Mouse (Mus musculus): ENCODE measurements around the gene Igf1r. TPM values are rescaled to one million over a fixed set of nuclear protein-coding genes. Genes with fewer than 3 reads are reported as not detected.
A peak's percentile ranks its signal among the peaks of the same experiment; 100 is the strongest.

Igf1r gene
- polyA plus RNA-seq (2015; fragmentation: Nextera tagmentation; extraction: Ambion mirVana): 18.6 and 19.6 TPM in 2 replicates

DNA sequence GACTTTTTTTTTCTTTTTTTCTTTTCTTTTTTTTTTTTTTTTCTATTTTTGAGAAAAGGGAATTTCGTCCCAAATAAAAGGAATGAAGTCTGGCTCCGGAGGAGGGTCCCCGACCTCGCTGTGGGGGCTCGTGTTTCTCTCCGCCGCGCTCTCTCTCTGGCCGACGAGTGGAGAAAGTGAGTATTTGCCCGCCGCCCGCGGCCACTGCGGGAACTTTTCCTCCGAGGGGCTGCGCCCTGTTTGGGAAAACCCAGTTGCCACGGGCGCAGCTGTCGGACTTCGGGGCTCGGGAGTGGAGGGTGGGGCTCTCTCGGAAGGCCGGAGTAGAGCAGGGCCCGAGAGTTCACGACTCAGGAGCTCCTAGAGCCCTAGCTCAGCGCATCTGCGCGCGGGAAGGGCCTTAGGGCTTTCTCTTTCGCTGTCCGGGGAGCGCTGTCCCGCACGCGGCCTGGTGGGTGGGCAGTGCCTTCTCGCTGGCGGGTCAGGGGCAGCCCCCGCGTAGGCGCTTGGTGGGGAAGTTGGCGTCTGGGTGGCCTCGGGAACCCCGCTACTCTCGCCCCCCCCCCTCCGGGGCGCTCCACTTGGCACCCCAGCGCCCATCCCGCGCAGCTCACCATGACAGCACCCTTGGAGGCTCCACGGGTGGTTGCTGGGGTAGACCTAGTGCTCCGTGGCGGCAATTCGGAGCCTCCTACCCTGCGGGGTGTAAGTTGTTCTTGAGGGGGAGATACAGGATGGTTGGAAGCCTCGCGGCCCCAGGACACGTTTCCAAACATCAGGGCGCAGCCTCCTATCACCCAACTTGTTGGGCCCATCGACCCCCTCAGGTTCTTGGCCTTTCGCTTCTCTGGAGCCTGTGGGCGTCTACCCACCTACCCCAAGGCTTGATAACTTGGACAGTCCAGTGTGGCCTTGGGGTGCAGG lies at the start of gene Igf1r:
Gene Igf1r, plus strand, starts transcription at position 51 of the 924 bp plus-strand sequence.
- WGBS: 0% methylated on average over 61 of the region's 62 CpGs
- Histone ChIP-seq H3K9ac (peak within 1 kb of the TSS; percentile 99), H3K27ac (peak within 1 kb of the TSS; percentile 100), H3K4me2 (peak within 1 kb of the TSS; percentile 91), H3K27me3 (no peaks in the 10 kb centered on the region), H3K4me3 (peak within 1 kb of the TSS; percentile 83), H3K4me1 (peaks cover 39% of the 10 kb centered on the region), H3K9me3 (no peaks in the 10 kb centered on the region), H3K36me3 (no peaks in the 10 kb centered on the region)
- ATAC-seq (ENCODE audit: borderline replicate concordance, extremely low read depth, low FRiP score, low TSS enrichment): no peak

DNA sequence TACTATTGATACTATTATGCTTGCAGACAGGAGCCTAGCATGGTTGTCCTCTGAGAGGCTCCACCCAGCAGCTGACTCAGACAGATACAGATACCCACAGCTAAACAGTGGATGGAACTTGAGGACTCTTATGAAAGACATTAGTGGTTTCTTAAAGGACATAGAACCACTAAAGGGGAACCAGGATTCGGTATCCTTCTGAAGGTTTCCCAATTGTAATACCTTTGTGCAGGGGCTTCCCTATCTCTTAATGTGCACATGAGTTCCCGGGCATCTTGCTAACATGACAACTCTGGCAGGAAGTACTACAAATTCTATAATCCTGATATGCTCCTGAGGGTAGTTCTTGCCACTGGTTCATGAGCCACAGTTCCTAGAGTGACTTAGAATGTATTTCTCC lies 46.3 kb upstream of the Igf1r start:
- ATAC-seq (ENCODE audit: borderline replicate concordance, extremely low read depth, low FRiP score, low TSS enrichment): no peak
- Histone ChIP-seq H3K9ac (no peak overlapping the region), H3K36me3 (no peaks in the 10 kb centered on the region), H3K9me3 (no peaks in the 10 kb centered on the region), H3K4me3 (no peak overlapping the region), H3K27ac (no peak overlapping the region), H3K27me3 (no peaks in the 10 kb centered on the region), H3K4me2 (no peak overlapping the region), H3K4me1 (peaks cover 17% of the 10 kb centered on the region)
- 89% methylated on average over 2 of the region's 2 CpGs for WGBS

DNA sequence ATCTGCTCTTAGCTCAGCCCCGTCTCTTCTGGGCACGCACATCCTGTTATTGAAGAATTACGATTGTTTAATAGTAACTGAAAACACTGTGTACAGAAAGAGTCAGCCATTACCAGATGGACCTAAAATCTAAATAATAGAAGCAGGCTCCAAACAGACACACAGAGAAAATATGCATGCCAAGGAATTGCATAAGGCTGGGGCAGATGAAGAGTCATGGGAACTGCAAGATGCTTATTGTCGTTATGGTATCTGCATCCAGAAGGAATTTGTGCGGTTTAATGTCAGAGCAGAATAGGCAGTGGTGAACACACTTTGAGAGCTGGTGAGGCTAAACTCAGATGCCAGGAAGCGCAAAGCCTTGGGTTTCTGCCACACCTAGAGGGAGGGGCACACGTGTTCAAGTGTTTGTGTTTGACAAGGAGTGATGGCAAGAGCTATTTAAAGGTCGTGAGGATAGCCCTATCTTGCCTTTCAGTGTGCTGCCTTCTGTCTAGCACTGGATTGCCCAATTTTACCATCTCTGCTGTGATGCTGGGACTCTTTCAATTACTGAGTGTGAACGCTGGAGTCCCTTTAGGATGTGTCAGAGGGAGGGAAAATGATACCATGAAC lies 44.7 kb upstream of the Igf1r start:
- H3K27ac ChIP-seq: no peak overlapping the region
- ATAC-seq (ENCODE audit: borderline replicate concordance, extremely low read depth, low FRiP score, low TSS enrichment): no peak
- WGBS: 45% methylated on average over 9 of the region's 9 CpGs

GRCm38 (mm10) chr7:67910528-67910927 lies 42.1 kb upstream of the Igf1r start:
- peaks cover 27% of the 10 kb centered on the region for H3K4me1 ChIP-seq
- H3K27ac ChIP-seq: peak overlapping the region; percentile 90
- H3K4me2 ChIP-seq: peak overlapping the region; percentile 33
- ATAC-seq (ENCODE audit: borderline replicate concordance, extremely low read depth, low FRiP score, low TSS enrichment): peak; percentile 76
- H3K9ac ChIP-seq: no peak overlapping the region
- peak overlapping the region; percentile 7; the same call in 1 of the 2 replicates for H3K4me3 ChIP-seq
- H3K27me3 ChIP-seq: no peaks in the 10 kb centered on the region
- no peaks in the 10 kb centered on the region for H3K36me3 ChIP-seq
- 13% methylated on average over 10 of the region's 10 CpGs for WGBS
- H3K9me3 ChIP-seq: no peaks in the 10 kb centered on the region

More for the DNA sequence above, 44.7 kb upstream of the Igf1r start:
- Histone ChIP-seq H3K27me3 (no peaks in the 10 kb centered on the region), H3K4me2 (no peak overlapping the region), H3K36me3 (no peaks in the 10 kb centered on the region), H3K4me3 (no peak overlapping the region), H3K9me3 (no peaks in the 10 kb centered on the region), H3K9ac (no peak overlapping the region), H3K4me1 (peaks cover 24% of the 10 kb centered on the region)

DNA sequence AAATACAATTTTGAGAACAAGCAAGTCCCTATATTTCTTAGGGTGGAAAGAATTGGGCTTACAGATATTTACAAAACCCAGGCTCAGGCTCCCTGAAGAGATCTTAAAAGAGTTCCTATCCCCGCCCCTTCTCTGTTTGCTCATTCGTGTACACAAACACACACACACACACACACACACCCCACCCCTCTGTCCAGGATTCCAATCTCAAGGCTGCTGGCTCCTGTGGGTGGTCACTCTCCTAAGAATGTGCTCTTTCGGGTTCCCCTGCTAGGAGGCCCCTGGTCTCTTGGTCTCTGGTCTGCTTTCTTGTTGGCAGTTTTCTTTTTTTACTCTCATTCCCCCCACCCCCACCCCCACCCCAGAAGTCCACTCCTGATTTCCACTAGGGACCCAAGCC lies 41.7 kb upstream of the Igf1r start:
- Histone ChIP-seq H3K27me3 (no peaks in the 10 kb centered on the region), H3K9ac (no peak overlapping the region), H3K36me3 (no peaks in the 10 kb centered on the region), H3K4me2 (peak overlapping the region; percentile 33), H3K4me1 (peaks cover 31% of the 10 kb centered on the region), H3K4me3 (peak overlapping the region; percentile 7; the same call in 1 of the 2 replicates), H3K9me3 (no peaks in the 10 kb centered on the region), H3K27ac (peak overlapping the region; percentile 90)
- WGBS: 7% methylated on average over 3 of the region's 3 CpGs
- peak; percentile 92 for ATAC-seq (ENCODE audit: borderline replicate concordance, extremely low read depth, low FRiP score, low TSS enrichment)

- no peak for ATAC-seq (ENCODE audit: borderline replicate concordance, extremely low read depth, low FRiP score, low TSS enrichment)
- no peaks in the 10 kb centered on the region for H3K27me3 ChIP-seq
Measured at GRCm38 (mm10) chr7:67911841-67912240, 40.8 kb upstream of the Igf1r start.

DNA sequence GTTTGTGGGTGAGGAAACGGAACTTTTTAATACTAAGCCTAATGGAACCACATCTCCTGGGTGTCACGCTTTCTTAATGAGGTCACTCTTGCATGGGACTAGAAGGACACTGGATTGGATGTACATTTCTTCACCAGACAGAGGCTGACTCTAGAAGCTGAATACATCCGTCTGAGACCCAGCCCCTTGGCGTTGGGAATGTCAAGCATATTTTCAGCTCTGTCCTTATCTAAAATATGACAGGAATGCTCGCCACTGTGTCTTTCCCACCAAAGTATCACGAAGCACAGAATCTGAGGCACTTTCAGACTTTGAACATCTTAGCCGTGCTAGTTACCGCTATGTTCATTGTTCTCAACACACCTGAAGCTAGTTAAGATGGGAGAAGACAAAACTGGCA lies 35.7 kb upstream of the Igf1r start:
- Histone ChIP-seq H3K4me3 (no peak overlapping the region), H3K4me2 (no peak overlapping the region), H3K9me3 (no peaks in the 10 kb centered on the region), H3K4me1 (peaks cover 32% of the 10 kb centered on the region), H3K9ac (no peak overlapping the region), H3K27me3 (no peaks in the 10 kb centered on the region), H3K27ac (0 out of 2 replicates have a peak overlapping the region, but pooled peaks have one; percentile 0), H3K36me3 (no peaks in the 10 kb centered on the region)
- ATAC-seq (ENCODE audit: borderline replicate concordance, extremely low read depth, low FRiP score, low TSS enrichment): peak; percentile 71; the same call in 1 of the 2 replicates
- WGBS: 31% methylated on average over 8 of the region's 8 CpGs

More at GRCm38 (mm10) chr7:67911841-67912240, 40.8 kb upstream of the Igf1r start:
- H3K4me1 ChIP-seq: peaks cover 39% of the 10 kb centered on the region
- no peak overlapping the region for H3K9ac ChIP-seq
- H3K27ac ChIP-seq: peak overlapping the region; percentile 90
- no peaks in the 10 kb centered on the region for H3K9me3 ChIP-seq
- H3K4me3 ChIP-seq: no peak overlapping the region
- WGBS: 31% methylated on average over 6 of the region's 6 CpGs
- H3K4me2 ChIP-seq: peak overlapping the region; percentile 33; the same call in 1 of the 2 replicates
- H3K36me3 ChIP-seq: no peaks in the 10 kb centered on the region

GRCm38 (mm10) chr7:67917753-67918152 lies 34.9 kb upstream of the Igf1r start:
- WGBS: 91% methylated on average over 2 of the region's 2 CpGs
- Histone ChIP-seq H3K4me2 (no peak overlapping the region), H3K27me3 (no peaks in the 10 kb centered on the region), H3K4me1 (peaks cover 30% of the 10 kb centered on the region), H3K4me3 (no peak overlapping the region), H3K9ac (no peak overlapping the region), H3K9me3 (no peaks in the 10 kb centered on the region), H3K36me3 (no peaks in the 10 kb centered on the region), H3K27ac (peak overlapping the region; percentile 15; the same call in 1 of the 2 replicates)
- ATAC-seq (ENCODE audit: borderline replicate concordance, extremely low read depth, low FRiP score, low TSS enrichment): no peak

GRCm38 (mm10) chr7:67919467-67919866 lies 33.2 kb upstream of the Igf1r start:
- Histone ChIP-seq H3K4me3 (no peak overlapping the region), H3K36me3 (no peaks in the 10 kb centered on the region), H3K9me3 (no peaks in the 10 kb centered on the region), H3K9ac (no peak overlapping the region), H3K4me1 (peaks cover 35% of the 10 kb centered on the region), H3K27ac (no peak overlapping the region), H3K4me2 (no peak overlapping the region), H3K27me3 (no peaks in the 10 kb centered on the region)
- ATAC-seq (ENCODE audit: borderline replicate concordance, extremely low read depth, low FRiP score, low TSS enrichment): no peak
- WGBS: 54% methylated on average over 3 of the region's 3 CpGs

- Histone ChIP-seq H3K9ac (no peak overlapping the region), H3K27ac (no peak overlapping the region), H3K4me3 (no peak overlapping the region), H3K4me1 (peaks cover 19% of the 10 kb centered on the region), H3K9me3 (no peaks in the 10 kb centered on the region), H3K27me3 (no peaks in the 10 kb centered on the region), H3K36me3 (no peaks in the 10 kb centered on the region), H3K4me2 (no peak overlapping the region)
- 21% methylated on average over 2 of the region's 2 CpGs for WGBS
- ATAC-seq (ENCODE audit: borderline replicate concordance, extremely low read depth, low FRiP score, low TSS enrichment): no peak; the same call in 1 of the 2 replicates
Measured at GRCm38 (mm10) chr7:67924215-67924614, 28.4 kb upstream of the Igf1r start.

GRCm38 (mm10) chr7:67930132-67930531 lies 22.5 kb upstream of the Igf1r start:
- ATAC-seq (ENCODE audit: borderline replicate concordance, extremely low read depth, low FRiP score, low TSS enrichment): no peak
- Histone ChIP-seq H3K9me3 (no peaks in the 10 kb centered on the region), H3K4me1 (peaks cover 6% of the 10 kb centered on the region; the same call in 1 of the 2 replicates), H3K27me3 (no peaks in the 10 kb centered on the region), H3K9ac (no peak overlapping the region), H3K36me3 (no peaks in the 10 kb centered on the region), H3K4me2 (no peak overlapping the region), H3K27ac (no peak overlapping the region), H3K4me3 (no peak overlapping the region)
- WGBS: 78% methylated on average over 3 of the region's 3 CpGs

DNA sequence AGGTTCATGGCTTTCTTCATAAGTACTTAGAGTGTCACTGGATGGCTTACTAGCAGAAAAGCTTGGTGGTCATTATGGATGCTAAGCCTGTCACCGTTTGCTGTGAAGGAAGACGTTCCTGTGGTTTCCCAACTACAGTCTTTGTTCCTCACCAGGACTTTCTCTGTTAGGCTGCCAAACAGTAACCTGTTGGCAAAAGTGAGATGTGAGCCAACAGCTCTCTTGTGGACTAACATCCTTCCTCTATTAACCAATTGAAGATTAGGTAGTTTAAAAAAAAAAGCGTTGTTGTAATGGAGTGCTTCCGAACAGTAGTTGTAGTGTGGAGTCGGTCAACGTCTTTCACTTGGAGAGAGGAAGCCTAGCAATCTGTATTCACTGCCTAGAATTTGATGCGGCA lies 15.8 kb upstream of the Igf1r start:
- no peaks in the 10 kb centered on the region for H3K4me1 ChIP-seq
- no peaks in the 10 kb centered on the region for H3K36me3 ChIP-seq
- 69% methylated on average over 7 of the region's 7 CpGs for WGBS
- no peak overlapping the region for H3K4me2 ChIP-seq
- H3K4me3 ChIP-seq: no peak overlapping the region
- no peak overlapping the region for H3K27ac ChIP-seq
- ATAC-seq (ENCODE audit: borderline replicate concordance, extremely low read depth, low FRiP score, low TSS enrichment): no peak
- no peaks in the 10 kb centered on the region for H3K27me3 ChIP-seq
- H3K9me3 ChIP-seq: no peaks in the 10 kb centered on the region
- H3K9ac ChIP-seq: no peak overlapping the region
